Mouse (Mus musculus) ES-E14 (cell line): ENCODE data around the gene Blmh.

Experiments
- CHD2 ChIP-seq: IDR thresholded peaks from 2 replicates; pipeline ENCODE4 v1.6.1; 2014; ENCODE audit warnings: mild to moderate bottlenecking, low read depth, low read length, inconsistent platforms
- MAFK ChIP-seq: IDR thresholded peaks from 2 replicates; pipeline ENCODE4 v1.6.1; 2014; ENCODE audit warnings: mild to moderate bottlenecking, low read depth, low read length, inconsistent platforms; ENCODE audit not compliant: insufficient read depth
- ZC3H11A ChIP-seq: IDR thresholded peaks from 2 replicates; pipeline ENCODE4 v1.6.1; 2012; ENCODE audit warnings: low read depth, mild to moderate bottlenecking, inconsistent platforms, low read length, borderline replicate concordance
- ZNF384 ChIP-seq: IDR thresholded peaks from 2 replicates; pipeline ENCODE4 v1.6.1; 2012; ENCODE audit warnings: low read depth, low read length, inconsistent platforms

DNA sequence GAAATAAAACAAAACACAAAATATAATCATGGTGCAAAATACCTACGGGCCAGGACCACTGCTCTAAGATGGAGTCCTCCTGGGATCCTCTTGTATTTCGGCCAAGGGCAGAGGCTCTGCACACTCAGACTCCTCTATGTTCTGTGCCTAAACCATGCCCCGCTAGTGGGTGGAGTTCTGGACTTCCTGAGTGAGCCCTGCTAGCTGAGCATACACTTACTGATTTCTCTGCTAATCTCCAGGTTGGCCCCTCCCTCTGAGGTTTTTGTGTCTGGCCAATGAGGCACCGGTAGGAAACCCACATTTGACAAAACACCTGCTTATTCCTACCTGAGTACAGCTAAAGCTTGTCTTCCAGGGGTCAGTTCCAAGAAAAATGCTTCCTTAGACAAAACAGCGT lies 76.1 kb downstream of the Blmh start:
- TF ChIP-seq MAFK, result no peak
- no peak for TF ChIP-seq ZNF384
- no peak for TF ChIP-seq ZC3H11A
- TF ChIP-seq CHD2, result no peak
